Mouse (Mus musculus) megakaryocyte, adult 5-6 weeks (primary cell): Measurements from ENCODE around the gene Foxp1. TPM values are rescaled to one million over a fixed set of nuclear protein-coding genes. Genes with fewer than 3 reads are reported as not detected.

Experiments
- ATAC-seq: 2 replicates; pipeline ENCODE4 v1.8.0; 2016; ENCODE audit warnings: mild to moderate bottlenecking, inconsistent platforms; ENCODE audit not compliant: poor library complexity, severe bottlenecking
- total RNA-seq, 2 experiments: library from RNA; stranded (forward) in 1 of 2; stranded (reverse) in 1 of 2; fragments of 153-499, 151-499 nt in 1 of 2; fragments of 221-1000, 200-1000 nt in 1 of 2; gene quantifications; 2 replicates each; pipeline versions ENCODE4 v1.2.3 to v1.2.4; 2015 to 2017

Gene Foxp1
- total RNA-seq, 2 experiments from 2014 or later: 59.5 to 85.2 TPM

GRCm38 (mm10) chr6:99035459-99036375 is 486.8 kb downstream of the Foxp1 start:
- no peak for ATAC-seq

- ATAC-seq: no peak
These were observed 489.5 kb downstream of the Foxp1 start for GRCm38 (mm10) chr6:99033062-99033461.

GRCm38 (mm10) chr6:99031321-99031903 is 491.1 kb downstream of the Foxp1 start:
- ATAC-seq: no peak

GRCm38 (mm10) chr6:99030251-99030650 is 492.3 kb downstream of the Foxp1 start:
- ATAC-seq: no peak

GRCm38 (mm10) chr6:99029438-99029837 is 493.1 kb downstream of the Foxp1 start:
- ATAC-seq: no peak

- no peak for ATAC-seq
These were observed 493.6 kb downstream of the Foxp1 start for GRCm38 (mm10) chr6:99028989-99029305.

GRCm38 (mm10) chr6:99028161-99028988 is 494.1 kb downstream of the Foxp1 start:
- ATAC-seq: peak; percentile 63

- no peak for ATAC-seq
These were observed 494.9 kb downstream of the Foxp1 start for GRCm38 (mm10) chr6:99027542-99028160.

- ATAC-seq: peak; percentile 56
These were observed 495.6 kb downstream of the Foxp1 start for GRCm38 (mm10) chr6:99026635-99027541.

- ATAC-seq: no peak
These were observed 496.5 kb downstream of the Foxp1 start for GRCm38 (mm10) chr6:99026040-99026439.

- ATAC-seq: 0 out of 2 replicates have a peak, but pooled peaks have one; percentile 18
These were observed 497.9 kb downstream of the Foxp1 start for GRCm38 (mm10) chr6:99024588-99024987.

GRCm38 (mm10) chr6:99020570-99021444 is 501.7 kb downstream of the Foxp1 start:
- ATAC-seq: no peak

GRCm38 (mm10) chr6:99019716-99020115 is 502.8 kb downstream of the Foxp1 start:
- no peak for ATAC-seq

- no peak for ATAC-seq
These were observed 503.3 kb downstream of the Foxp1 start for GRCm38 (mm10) chr6:99019266-99019665.

- no peak for ATAC-seq
These were observed 508.5 kb downstream of the Foxp1 start for GRCm38 (mm10) chr6:99013866-99014502.

GRCm38 (mm10) chr6:99013119-99013865 is 509.2 kb downstream of the Foxp1 start:
- ATAC-seq: no peak

- ATAC-seq: no peak
These were observed 510.5 kb downstream of the Foxp1 start for GRCm38 (mm10) chr6:99011895-99012584.
